Mouse (Mus musculus) lung, postnatal 0 days (tissue): Measurements from ENCODE around the gene Slc6a20b.

Experiments used
- CTCF ChIP-seq: IDR thresholded peaks from 2 replicates; pipeline ENCODE4 v1.5.1; 2016; ENCODE audit warnings: antibody characterized with exemption, mild to moderate bottlenecking
- EP300 ChIP-seq: IDR thresholded peaks from 2 replicates; pipeline ENCODE4 v1.6.1; 2016; ENCODE audit warnings: antibody characterized with exemption, mild to moderate bottlenecking, control low read depth

GRCm38 (mm10) chr9:123678327-123679105 lies 46.2 kb upstream of the Slc6a20b start, which contains the start of the genes Ccr9 and Slc6a20a:
- TF ChIP-seq CTCF (no peak), EP300 (no peak)
